Mouse (Mus musculus): ENCODE data around the gene Myo1e. TPM values are rescaled to one million over a fixed set of nuclear protein-coding genes. Genes with fewer than 3 reads are reported as not detected.
A peak's percentile ranks its signal among the peaks of the same experiment; 100 is the strongest.

The Myo1e gene
- total and polyA plus RNA-seq, 3 experiments = 82.3 to 186 (median 98.7) TPM

DNA sequence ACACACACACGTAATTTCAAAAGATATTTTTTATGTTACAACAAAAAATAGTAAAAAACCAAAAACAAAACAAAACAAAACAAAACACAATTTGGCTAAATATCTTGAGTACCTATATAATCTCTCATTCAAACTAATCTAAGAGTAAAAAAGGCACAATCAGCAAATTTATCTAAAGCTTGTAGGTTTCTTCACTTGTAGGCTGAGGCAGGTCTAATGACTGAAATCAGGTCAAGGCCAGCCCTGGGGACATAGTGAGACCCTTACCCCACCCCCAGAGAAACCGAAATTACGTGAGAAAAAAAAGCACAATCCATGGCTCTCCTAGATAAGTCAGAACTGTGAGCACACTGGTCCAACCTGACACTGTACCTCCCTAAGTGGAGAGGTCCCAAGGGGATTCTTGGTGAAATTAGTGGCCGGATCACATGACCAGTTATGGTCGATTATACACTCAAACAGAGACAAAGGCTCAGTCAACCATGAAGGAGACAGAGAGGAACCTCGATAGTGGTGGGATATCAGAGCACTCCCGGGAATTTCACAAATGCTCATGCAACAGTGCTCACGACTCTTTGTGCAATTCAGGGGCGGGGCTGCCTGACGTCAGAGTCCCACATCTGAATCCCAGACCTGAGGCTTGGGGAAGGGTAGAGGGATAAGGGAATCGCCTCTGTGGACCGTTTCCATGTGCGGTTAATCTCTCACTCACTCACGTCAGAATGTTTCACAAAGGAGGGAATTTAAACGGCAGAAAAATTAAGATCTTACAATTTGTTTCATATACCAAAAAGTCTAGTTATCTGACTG lies 3.7 kb upstream of the Myo1e start (continued):
- peak; percentile 89 for TF ChIP-seq USF2 (conservative IDR thresholded peaks at IDR 0.05; ENCODE audit: low read depth, low read length)
- TF ChIP-seq UBTF (IDR thresholded peaks at IDR 0.05; ENCODE audit: low read depth, low read length) = no peak
- TF ChIP-seq MAFK (IDR thresholded peaks at IDR 0.05; ENCODE audit: insufficient replicate concordance, low read length) = peak; percentile 96
- TF ChIP-seq RCOR1 (conservative IDR thresholded peaks at IDR 0.05; ENCODE audit: low read depth, low read length) = peak; percentile 93
- peak; percentile 84 for TF ChIP-seq KAT2A (IDR thresholded peaks at IDR 0.05; ENCODE audit: insufficient replicate concordance, low read length)
- TF ChIP-seq TCF12 (IDR thresholded peaks at IDR 0.05; ENCODE audit: low read depth, low read length) = peak; percentile 65
- peak; percentile 87 for TF ChIP-seq MAX (IDR thresholded peaks at IDR 0.05; ENCODE audit: low read length)

DNA sequence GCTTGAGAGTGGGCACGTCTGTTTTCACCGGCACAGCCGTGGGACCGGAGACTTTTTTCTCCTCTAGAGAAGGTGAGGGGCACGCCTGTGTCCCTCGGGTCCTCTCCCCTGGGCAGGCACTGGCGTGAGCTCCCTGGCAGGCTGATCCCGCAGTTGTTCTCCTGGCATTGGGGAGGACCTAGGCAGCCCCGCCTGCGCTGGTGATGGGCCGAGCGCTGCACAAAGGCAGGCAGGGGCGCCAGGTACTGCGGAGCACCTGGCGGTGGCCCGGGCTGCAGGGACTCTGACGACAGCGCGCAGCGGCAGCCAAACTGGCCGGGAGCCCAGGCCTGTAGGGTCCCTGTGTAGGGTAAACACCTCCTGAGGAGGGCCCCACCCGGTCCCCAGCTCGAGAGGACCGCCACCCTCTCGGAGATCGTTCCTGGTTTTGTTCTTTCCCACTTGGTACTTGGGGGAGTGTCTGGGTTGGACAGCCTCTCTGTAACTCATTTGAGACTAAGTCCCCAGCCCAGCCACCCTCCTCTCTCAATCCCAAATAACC lies 901 bp downstream of the Myo1e start:
- no peaks in the 10 kb centered on the region for H3K9me3 ChIP-seq (replicated peaks; ENCODE audit: low read length)
- dilution Hi-C loops (cut with MboI; ENCODE audit: extremely low pct_ligation_motif_present, extremely low pct_unique_long_range_greater_than_20kb, low sequenced_read_pairs) = no loop called here
- peak overlapping the region; percentile 65 for H3K9ac ChIP-seq (ENCODE audit: insufficient read depth, low read depth)
- H3K27me3 ChIP-seq (replicated peaks) = no peaks in the 10 kb centered on the region
- H3K79me2 ChIP-seq (replicated peaks; ENCODE audit: control insufficient read depth, extremely low read depth, insufficient read depth, poor library complexity, severe bottlenecking) = peaks cover 48% of the 10 kb centered on the region
- in situ Hi-C loops (cut with MboI; ENCODE audit: low pct_ligation_motif_present, low pct_unique_long_range_greater_than_20kb, low sequenced_read_pairs) = loop anchor here (5.0 to 10.0 kb wide), 2 partner anchors 34 to 97 kb away; no protein-coding TSS in a partner anchor
- peaks cover 0 to 51% of the 10 kb centered on the region in 2 experiments; a peak in 3 of 4 replicates for H3K4me1 ChIP-seq (ENCODE audit: control insufficient read depth in 1 of 2, insufficient read depth in 2 of 2)
- peak overlapping the region; percentile 78 to 98 (median 86) for H3K4me3 ChIP-seq (replicated peaks in 1 of 3; ENCODE audit: low read depth in 2 of 3, low read length in 2 of 3, poor library complexity in 1 of 3)
- DNase-seq (ENCODE audit: extremely low read depth) = no peak
- H3K4me2 ChIP-seq (ENCODE audit: insufficient read depth, low read depth, poor library complexity, severe bottlenecking) = peak overlapping the region; percentile 91; the same call in 1 of the 2 replicates
- TF ChIP-seq ZKSCAN1 (IDR thresholded peaks at IDR 0.05; ENCODE audit: borderline replicate concordance, low read depth, low read length) (no peak), NRF1 (IDR thresholded peaks at IDR 0.05; ENCODE audit: low read depth, low read length) (no peak)
- H3K27ac ChIP-seq (ENCODE audit: insufficient read depth, low read depth) = peak overlapping the region; percentile 55
- peaks cover 0 to 10% of the 10 kb centered on the region in 2 experiments for H3K36me3 ChIP-seq (replicated peaks in 1 of 2; ENCODE audit: control insufficient read depth in 1 of 2, insufficient read depth in 1 of 2, low read length in 1 of 2)

- dilution Hi-C loops (cut with MboI; ENCODE audit: extremely low pct_ligation_motif_present, extremely low pct_unique_long_range_greater_than_20kb, low sequenced_read_pairs) = no loop called here
- in situ Hi-C loops (cut with MboI; ENCODE audit: low pct_ligation_motif_present, low pct_unique_long_range_greater_than_20kb, low sequenced_read_pairs) = loop anchor here (5.0 to 10.0 kb wide), 2 partner anchors 34 to 96 kb away; no protein-coding TSS in a partner anchor
- H3K4me2 ChIP-seq (ENCODE audit: insufficient read depth, low read depth, poor library complexity, severe bottlenecking) = peak overlapping the region; percentile 91
- H3K27ac ChIP-seq (ENCODE audit: insufficient read depth, low read depth) = peak overlapping the region; percentile 84
- H3K79me2 ChIP-seq (replicated peaks; ENCODE audit: control insufficient read depth, extremely low read depth, insufficient read depth, poor library complexity, severe bottlenecking) = peaks cover 52% of the 10 kb centered on the region
- no peak for DNase-seq (ENCODE audit: extremely low read depth)
- peak overlapping the region; percentile 65 for H3K9ac ChIP-seq (ENCODE audit: insufficient read depth, low read depth)
- H3K4me3 ChIP-seq (replicated peaks in 1 of 3; ENCODE audit: low read depth in 2 of 3, low read length in 2 of 3, poor library complexity in 1 of 3) = peak overlapping the region; percentile 78 to 98 (median 86)
- H3K36me3 ChIP-seq (replicated peaks in 1 of 2; ENCODE audit: control insufficient read depth in 1 of 2, insufficient read depth in 1 of 2, low read length in 1 of 2) = peaks cover 0 to 13% of the 10 kb centered on the region in 2 experiments
- H3K9me3 ChIP-seq (replicated peaks; ENCODE audit: low read length) = no peaks in the 10 kb centered on the region
- no peaks in the 10 kb centered on the region for H3K27me3 ChIP-seq (replicated peaks)
- H3K4me1 ChIP-seq (ENCODE audit: control insufficient read depth in 1 of 2, insufficient read depth in 2 of 2) = peaks cover 0 to 51% of the 10 kb centered on the region in 2 experiments; a peak in 3 of 4 replicates
- TF ChIP-seq NELFE (IDR thresholded peaks at IDR 0.05; ENCODE audit: low read depth, low read length) (no peak), RCOR1 (conservative IDR thresholded peaks at IDR 0.05; ENCODE audit: low read depth, low read length) (no peak), HCFC1 (IDR thresholded peaks at IDR 0.05; ENCODE audit: low read depth, low read length) (no peak), MXI1 (IDR thresholded peaks at IDR 0.05; ENCODE audit: low read depth, low read length) (peak; percentile 71; the same call in 1 of the 2 replicates), ETS1 (conservative IDR thresholded peaks at IDR 0.05; ENCODE audit: low read depth, low read length) (0 out of 2 replicates have a peak, but pooled peaks have one; percentile 24), RAD21 (IDR thresholded peaks at IDR 0.05; ENCODE audit: low read depth, low read length) (no peak), TCF12 (IDR thresholded peaks at IDR 0.05; ENCODE audit: low read depth, low read length) (no peak), GABPA (IDR thresholded peaks at IDR 0.05; ENCODE audit: insufficient replicate concordance, low read depth, low read length) (no peak), USF2 (conservative IDR thresholded peaks at IDR 0.05; ENCODE audit: low read depth, low read length) (no peak), TBP (conservative IDR thresholded peaks at IDR 0.05; ENCODE audit: low read depth, low read length) (0 out of 2 replicates have a peak, but pooled peaks have one; percentile 20), ZC3H11A (IDR thresholded peaks at IDR 0.05; ENCODE audit: low read depth, low read length) (no peak), KAT2A (IDR thresholded peaks at IDR 0.05; ENCODE audit: insufficient replicate concordance, low read length) (no peak), POLR2A (IDR thresholded peaks at IDR 0.05; ENCODE audit: low read depth, low read length) (no peak), SMC3 (IDR thresholded peaks at IDR 0.05; ENCODE audit: low read depth, low read length) (0 out of 2 replicates have a peak, but pooled peaks have one; percentile 1), SIN3A (IDR thresholded peaks at IDR 0.05; ENCODE audit: low read length) (peak; percentile 72), JUND (conservative IDR thresholded peaks at IDR 0.05; ENCODE audit: low read depth, low read length) (no peak), USF1 (IDR thresholded peaks at IDR 0.05; ENCODE audit: low read depth, low read length) (no peak), IRF4 (IDR thresholded peaks at IDR 0.05; ENCODE audit: low read depth, low read length) (peak; percentile 63; the same call in 1 of the 2 replicates), CTCF (conservative IDR thresholded peaks at IDR 0.05 in 1 of 2, IDR thresholded peaks at IDR 0.05 in 1 of 2; ENCODE audit: low read depth in 2 of 2, low read length in 2 of 2) (no peak), PAX5 (IDR thresholded peaks at IDR 0.05; ENCODE audit: low read length) (no peak), UBTF (IDR thresholded peaks at IDR 0.05; ENCODE audit: low read depth, low read length) (0 out of 2 replicates have a peak, but pooled peaks have one; percentile 41), MAX (IDR thresholded peaks at IDR 0.05; ENCODE audit: low read length) (peak; percentile 21; the same call in 1 of the 2 replicates), E2F4 (IDR thresholded peaks at IDR 0.05; ENCODE audit: insufficient replicate concordance, low read depth, low read length) (no peak)
These were observed 1.6 kb downstream of the Myo1e start for GRCm38 (mm10) chr9:70208751-70209150.
